Mouse (Mus musculus): ENCODE data around the gene Alyref. TPM values are rescaled to one million over a fixed set of nuclear protein-coding genes. Genes with fewer than 3 reads are reported as not detected.

Alyref gene
- polyA plus RNA-seq, 1 experiment from 2014 or later = 149 TPM

- no peak overlapping the region for H3K9ac ChIP-seq (replicated peaks; ENCODE audit: low read depth)
- no peak for TF ChIP-seq CTCF (IDR thresholded peaks at IDR 0.05)
- TF ChIP-seq EP300 (IDR thresholded peaks at IDR 0.05) = no peak
- no peaks in the 10 kb centered on the region for H3K27me3 ChIP-seq (replicated peaks; ENCODE audit: insufficient read depth, low read length)
- no peak overlapping the region for H3K4me3 ChIP-seq (ENCODE audit: low read depth, low read length)
- WGBS = 82% methylated on average over 10 of the region's 10 CpGs
- H3K9me3 ChIP-seq (ENCODE audit: low read length) = no peaks in the 10 kb centered on the region
- ATAC-seq = no peak
- no peak for DNase-seq (ENCODE audit: low spot score)
- H3K27ac ChIP-seq (ENCODE audit: low read length) = no peak overlapping the region
- H3K4me1 ChIP-seq (ENCODE audit: insufficient read depth, low read depth, low read length) = peaks cover 15% of the 10 kb centered on the region
- peaks cover 17% of the 10 kb centered on the region; the same call in 1 of the 2 replicates for H3K36me3 ChIP-seq (ENCODE audit: insufficient read depth, low read length)
- no peak overlapping the region for H3K4me2 ChIP-seq (replicated peaks; ENCODE audit: low read depth, low read length)
These were observed 20.0 kb downstream of the Alyref start for GRCm38 (mm10) chr11:120578024-120578693.

GRCm38 (mm10) chr11:120577211-120578023, 20.7 kb downstream of the Alyref start:
- Histone ChIP-seq H3K4me3 (ENCODE audit: low read depth, low read length) (no peak overlapping the region), H3K27me3 (replicated peaks; ENCODE audit: insufficient read depth, low read length) (no peaks in the 10 kb centered on the region), H3K4me1 (ENCODE audit: insufficient read depth, low read depth, low read length) (peaks cover 15% of the 10 kb centered on the region), H3K9me3 (ENCODE audit: low read length) (no peaks in the 10 kb centered on the region), H3K9ac (replicated peaks; ENCODE audit: low read depth) (no peak overlapping the region), H3K36me3 (ENCODE audit: insufficient read depth, low read length) (peaks cover 17% of the 10 kb centered on the region; the same call in 1 of the 2 replicates), H3K4me2 (replicated peaks; ENCODE audit: low read depth, low read length) (no peak overlapping the region), H3K27ac (ENCODE audit: low read length) (no peak overlapping the region)
- TF ChIP-seq CTCF (IDR thresholded peaks at IDR 0.05) (peak; percentile 68), EP300 (IDR thresholded peaks at IDR 0.05) (no peak)
- peak; percentile 65 for DNase-seq (ENCODE audit: low spot score)
- ATAC-seq = no peak
- 80% methylated on average over 7 of the region's 7 CpGs for WGBS

GRCm38 (mm10) chr11:120576365-120576981, 21.7 kb downstream of the Alyref start:
- H3K27ac ChIP-seq (ENCODE audit: low read length) = no peak overlapping the region
- no peak overlapping the region for H3K4me3 ChIP-seq (ENCODE audit: low read depth, low read length)
- 78% methylated on average over 3 of the region's 3 CpGs for WGBS
- H3K27me3 ChIP-seq (replicated peaks; ENCODE audit: insufficient read depth, low read length) = no peaks in the 10 kb centered on the region
- no peak overlapping the region for H3K9ac ChIP-seq (replicated peaks; ENCODE audit: low read depth)
- ATAC-seq (no peak), DNase-seq (ENCODE audit: low spot score) (no peak)
- H3K9me3 ChIP-seq (ENCODE audit: low read length) = no peaks in the 10 kb centered on the region
- peaks cover 12% of the 10 kb centered on the region for H3K4me1 ChIP-seq (ENCODE audit: insufficient read depth, low read depth, low read length)
- no peak for TF ChIP-seq EP300 (IDR thresholded peaks at IDR 0.05)
- peaks cover 17% of the 10 kb centered on the region; the same call in 1 of the 2 replicates for H3K36me3 ChIP-seq (ENCODE audit: insufficient read depth, low read length)
- no peak overlapping the region for H3K4me2 ChIP-seq (replicated peaks; ENCODE audit: low read depth, low read length)

- H3K27ac ChIP-seq (ENCODE audit: low read length) = no peak overlapping the region
- no peaks in the 10 kb centered on the region for H3K9me3 ChIP-seq (ENCODE audit: low read length)
- DNase-seq (ENCODE audit: low spot score) (no peak), ATAC-seq (no peak)
- peaks cover 17% of the 10 kb centered on the region; the same call in 1 of the 2 replicates for H3K36me3 ChIP-seq (ENCODE audit: insufficient read depth, low read length)
- H3K27me3 ChIP-seq (replicated peaks; ENCODE audit: insufficient read depth, low read length) = no peaks in the 10 kb centered on the region
- TF ChIP-seq EP300 (IDR thresholded peaks at IDR 0.05) = no peak
- no peak for TF ChIP-seq CTCF (IDR thresholded peaks at IDR 0.05)
- H3K4me1 ChIP-seq (ENCODE audit: insufficient read depth, low read depth, low read length) = peaks cover 14% of the 10 kb centered on the region
- H3K9ac ChIP-seq (replicated peaks; ENCODE audit: low read depth) = no peak overlapping the region
- H3K4me3 ChIP-seq (ENCODE audit: low read depth, low read length) = no peak overlapping the region
- no peak overlapping the region for H3K4me2 ChIP-seq (replicated peaks; ENCODE audit: low read depth, low read length)
These were observed 22.2 kb downstream of the Alyref start for GRCm38 (mm10) chr11:120575940-120576339.

DNA sequence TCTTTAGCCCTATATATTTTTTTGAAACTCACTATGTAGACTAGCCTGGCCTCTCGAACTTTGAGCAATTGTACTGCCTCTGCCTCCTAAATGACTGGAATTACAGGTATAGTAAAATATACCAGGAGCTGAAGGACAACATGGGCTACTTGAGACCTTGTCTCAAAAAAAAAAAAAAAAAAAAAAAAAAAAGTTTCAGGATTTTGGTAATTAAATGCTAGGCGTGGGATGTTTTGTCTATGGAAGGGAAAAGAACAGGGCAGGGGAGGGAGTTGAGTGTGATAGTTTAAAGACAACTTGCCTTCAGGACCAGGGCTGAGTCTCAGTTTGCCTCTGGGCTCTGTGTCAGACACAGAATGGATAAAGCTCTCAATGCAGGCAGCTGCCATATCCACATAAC, 23.1 kb downstream of the Alyref start:
- no peaks in the 10 kb centered on the region for H3K27me3 ChIP-seq (replicated peaks; ENCODE audit: insufficient read depth, low read length)
- no peak overlapping the region for H3K9ac ChIP-seq (replicated peaks; ENCODE audit: low read depth)
- H3K27ac ChIP-seq (ENCODE audit: low read length) = no peak overlapping the region
- no peaks in the 10 kb centered on the region for H3K9me3 ChIP-seq (ENCODE audit: low read length)
- TF ChIP-seq CTCF (IDR thresholded peaks at IDR 0.05) (no peak), EP300 (IDR thresholded peaks at IDR 0.05) (no peak)
- ATAC-seq = no peak
- 74% methylated on average over 2 of the region's 2 CpGs for WGBS
- H3K4me2 ChIP-seq (replicated peaks; ENCODE audit: low read depth, low read length) = no peak overlapping the region
- H3K4me1 ChIP-seq (ENCODE audit: insufficient read depth, low read depth, low read length) = peaks cover 11% of the 10 kb centered on the region
- DNase-seq (ENCODE audit: low spot score) = no peak
- peaks cover 23% of the 10 kb centered on the region for H3K36me3 ChIP-seq (ENCODE audit: insufficient read depth, low read length)
- H3K4me3 ChIP-seq (ENCODE audit: low read depth, low read length) = no peak overlapping the region

DNA sequence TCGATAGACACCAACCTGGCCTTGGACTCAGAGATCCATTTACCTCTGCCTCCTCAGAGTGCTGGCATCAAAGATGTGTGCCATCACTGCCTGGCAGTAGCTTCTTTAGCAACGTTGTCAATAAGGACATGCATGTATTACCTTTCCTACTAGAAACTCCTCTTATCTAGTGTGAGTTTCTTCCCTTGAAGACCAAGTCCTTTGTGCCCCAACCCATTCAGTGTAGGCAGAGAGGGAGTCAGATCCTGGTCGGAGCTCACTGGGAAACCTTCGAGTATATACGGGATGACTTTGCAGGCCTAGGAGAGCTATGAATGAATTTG, 23.9 kb downstream of the Alyref start:
- Histone ChIP-seq H3K4me2 (replicated peaks; ENCODE audit: low read depth, low read length) (no peak overlapping the region; the same call in 1 of the 2 replicates), H3K27ac (ENCODE audit: low read length) (no peak overlapping the region), H3K9me3 (ENCODE audit: low read length) (no peaks in the 10 kb centered on the region), H3K4me3 (ENCODE audit: low read depth, low read length) (no peak overlapping the region; the same call in 1 of the 2 replicates), H3K4me1 (ENCODE audit: insufficient read depth, low read depth, low read length) (peaks cover 8% of the 10 kb centered on the region; the same call in 1 of the 2 replicates), H3K36me3 (ENCODE audit: insufficient read depth, low read length) (peaks cover 22% of the 10 kb centered on the region), H3K9ac (replicated peaks; ENCODE audit: low read depth) (0 out of 2 replicates have a peak overlapping the region, but pooled peaks have one; percentile 23), H3K27me3 (replicated peaks; ENCODE audit: insufficient read depth, low read length) (no peaks in the 10 kb centered on the region)
- DNase-seq (ENCODE audit: low spot score) (no peak), ATAC-seq (no peak)
- TF ChIP-seq EP300 (IDR thresholded peaks at IDR 0.05) (no peak), CTCF (IDR thresholded peaks at IDR 0.05) (no peak)
- WGBS = 26% methylated on average over 5 of the region's 5 CpGs

Data from lung, postnatal 0 days (tissue).